Mouse (Mus musculus) C2C12 (cell line): ENCODE measurements at regions not wholly inside any gene's neighbourhood (a gene's known extent, or its start where the extent isn't known, plus 50 kb on each side); places are given as distances from the start of the nearest gene placed in this dataset.

ENCODE experiments used
- CTCF ChIP-seq: IDR thresholded peaks from one replicate; pipeline ENCODE4 v1.5.1; 2011; ENCODE audit not compliant: control insufficient read depth, insufficient read depth, insufficient read length
- MAX ChIP-seq: IDR thresholded peaks from one replicate; pipeline ENCODE4 v1.6.1; 2011; ENCODE audit warnings: mild to moderate bottlenecking, control low read depth

- TF ChIP-seq CTCF (no peak), MAX (no peak)
These were observed 445.4 kb upstream of the Slit2 start for GRCm38 (mm10) chr5:47537532-47537931.
